Mouse (Mus musculus): Measurements from ENCODE around the gene St3gal6.

DNA sequence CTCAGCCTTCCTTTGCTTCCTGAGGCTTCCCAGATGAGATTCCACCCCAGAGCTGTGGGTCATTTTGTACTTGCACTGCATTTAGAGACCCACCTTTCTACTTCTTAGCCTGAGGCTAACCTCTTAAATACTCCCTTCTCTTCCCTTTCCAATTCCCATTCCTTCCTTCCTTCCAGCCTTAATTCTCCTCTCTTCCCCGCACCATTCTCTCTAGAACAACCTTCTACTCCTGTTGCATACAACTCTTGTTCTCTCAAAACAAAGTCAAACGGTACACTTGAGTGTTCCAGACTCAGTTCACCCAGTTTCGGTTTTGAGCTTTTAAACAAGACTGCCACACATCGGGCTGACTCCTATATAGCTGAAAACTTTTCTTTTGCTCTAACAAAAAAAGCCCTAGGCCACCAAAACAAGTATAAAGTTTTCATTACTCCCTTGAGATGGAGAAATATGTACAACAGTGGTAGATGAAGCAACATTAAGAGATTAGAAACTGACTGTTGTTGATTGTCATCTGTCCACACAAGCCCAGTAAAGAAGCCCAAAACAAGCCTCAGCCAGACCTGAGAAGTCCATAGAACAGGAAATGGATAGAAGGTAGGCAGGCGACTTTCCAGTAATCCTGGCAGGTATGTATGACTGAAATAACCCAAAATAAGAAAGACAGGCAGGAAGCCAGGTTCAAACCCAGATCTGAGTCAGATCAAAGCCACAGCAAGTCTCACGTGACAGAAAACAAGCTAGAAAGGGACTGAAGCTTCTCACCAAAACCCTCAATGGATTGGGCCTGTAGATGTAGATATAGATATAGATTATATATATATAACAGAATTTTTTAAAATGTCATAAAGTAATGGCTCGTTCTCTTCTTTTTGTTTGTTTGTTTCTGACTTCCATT is 10.5 kb upstream of the St3gal6 start:
- no peak for TF ChIP-seq POLR2A (IDR thresholded peaks at IDR 0.05; ENCODE audit: insufficient read depth, low read depth, low read length)
- no peak for TF ChIP-seq CTCF (IDR thresholded peaks at IDR 0.05)

Data from heart, adult 2 months (tissue).